Mouse (Mus musculus) ES-Bruce4 (cell line): ENCODE data around the gene Taok3. TPM values are rescaled to one million over a fixed set of nuclear protein-coding genes. Genes with fewer than 3 reads are reported as not detected.

Experiments
- H3K27ac ChIP-seq: 2 replicates; pipeline ENCODE4 v1.5.1; 2012; ENCODE audit warnings: low read length, inconsistent platforms; ENCODE audit not compliant: insufficient read depth
- H3K27me3 ChIP-seq: 2 replicates; pipeline ENCODE4 v1.6.1; 2012; ENCODE audit warnings: mild to moderate bottlenecking, low read length, inconsistent platforms; ENCODE audit not compliant: control insufficient read depth, poor library complexity, insufficient read depth, severe bottlenecking
- H3K36me3 ChIP-seq: 2 replicates; pipeline ENCODE4 v1.6.1; 2012; ENCODE audit warnings: inconsistent platforms, mild to moderate bottlenecking, low read length, moderate library complexity; ENCODE audit not compliant: control insufficient read depth, poor library complexity, insufficient read depth, severe bottlenecking
- H3K4me1 ChIP-seq: one replicate; pipeline ENCODE4 v1.8.1; 2011; ENCODE audit warnings: low read length; ENCODE audit not compliant: control insufficient read depth, insufficient read depth
- H3K4me3 ChIP-seq: 2 replicates; pipeline ENCODE4 v1.5.1; 2011; ENCODE audit warnings: low read depth, mild to moderate bottlenecking, low read length
- H3K9ac ChIP-seq: 2 replicates; pipeline ENCODE4 v1.6.1; 2012; ENCODE audit warnings: low read depth, mild to moderate bottlenecking, inconsistent platforms; ENCODE audit not compliant: poor library complexity, severe bottlenecking
- H3K9me3 ChIP-seq: replicated peaks from 2 replicates; pipeline ENCODE4 v1.6.1; 2012; ENCODE audit warnings: mild to moderate bottlenecking, low read length, inconsistent platforms; ENCODE audit not compliant: control insufficient read depth, poor library complexity, insufficient read depth, severe bottlenecking
- CTCF ChIP-seq: IDR thresholded peaks from one replicate; pipeline ENCODE4 v1.8.1; 2011; ENCODE audit warnings: low read depth, low read length
- EP300 ChIP-seq: IDR thresholded peaks from 2 replicates; pipeline ENCODE4 v1.6.1; 2011; ENCODE audit warnings: low read depth, low read length; ENCODE audit not compliant: insufficient read depth
- POLR2A ChIP-seq: IDR thresholded peaks from one replicate; pipeline ENCODE4 v1.8.1; 2011; ENCODE audit warnings: low read length; ENCODE audit not compliant: insufficient read depth
- polyA plus RNA-seq: library from polyadenylated mRNA; stranded (reverse); fragments of >200 nt; gene quantifications from 2 replicates; pipeline ENCODE4 v1.2.4, GENCODE M21; 2011; ENCODE audit warnings: low read depth; ENCODE audit not compliant: missing spikeins, insufficient read depth, insufficient read length

Taok3 gene
- polyA plus RNA-seq, 1 experiment = 27.3 TPM

GRCm38 (mm10) chr5:117118850-117119249 lies 1.1 kb upstream of the Taok3 start:
- TF ChIP-seq CTCF = no peak
- no peak for TF ChIP-seq EP300
- Histone ChIP-seq H3K27me3 (no peaks in the 10 kb centered on the region), H3K27ac (no peak overlapping the region), H3K4me3 (no peak overlapping the region), H3K9me3 (no peaks in the 10 kb centered on the region), H3K9ac (no peak overlapping the region), H3K4me1 (no peaks in the 10 kb centered on the region), H3K36me3 (no peaks in the 10 kb centered on the region)

GRCm38 (mm10) chr5:117120489-117121466 lies 849 bp downstream of the Taok3 start:
- Histone ChIP-seq H3K9me3 (no peaks in the 10 kb centered on the region), H3K27me3 (no peaks in the 10 kb centered on the region), H3K9ac (peak overlapping the region; percentile 67), H3K27ac (no peak overlapping the region), H3K4me1 (peaks cover 2% of the 10 kb centered on the region), H3K4me3 (peak overlapping the region; percentile 91), H3K36me3 (no peaks in the 10 kb centered on the region)
- no peak for TF ChIP-seq POLR2A
- no peak for TF ChIP-seq CTCF

GRCm38 (mm10) chr5:117121657-117122056 lies 1.7 kb downstream of the Taok3 start:
- Histone ChIP-seq H3K4me3 (no peak overlapping the region), H3K9ac (no peak overlapping the region), H3K4me1 (peaks cover 2% of the 10 kb centered on the region), H3K27me3 (no peaks in the 10 kb centered on the region), H3K9me3 (no peaks in the 10 kb centered on the region), H3K27ac (no peak overlapping the region), H3K36me3 (no peaks in the 10 kb centered on the region)
- TF ChIP-seq CTCF = no peak
- peak; percentile 57; the same call in 1 of the 2 replicates for TF ChIP-seq EP300
- no peak for TF ChIP-seq POLR2A

GRCm38 (mm10) chr5:117123102-117123501 lies 3.2 kb downstream of the Taok3 start:
- Histone ChIP-seq H3K4me3 (no peak overlapping the region), H3K9me3 (no peaks in the 10 kb centered on the region), H3K9ac (no peak overlapping the region), H3K36me3 (no peaks in the 10 kb centered on the region), H3K27me3 (no peaks in the 10 kb centered on the region), H3K4me1 (peaks cover 2% of the 10 kb centered on the region), H3K27ac (no peak overlapping the region)
- TF ChIP-seq CTCF = no peak
- no peak for TF ChIP-seq EP300
- TF ChIP-seq POLR2A = no peak

GRCm38 (mm10) chr5:117123840-117124239 lies 3.9 kb downstream of the Taok3 start:
- Histone ChIP-seq H3K27ac (no peak overlapping the region), H3K9me3 (no peaks in the 10 kb centered on the region), H3K27me3 (no peaks in the 10 kb centered on the region), H3K4me1 (peaks cover 2% of the 10 kb centered on the region), H3K36me3 (no peaks in the 10 kb centered on the region), H3K4me3 (no peak overlapping the region), H3K9ac (no peak overlapping the region)
- TF ChIP-seq EP300 (no peak), CTCF (no peak), POLR2A (no peak)

- peak overlapping the region; percentile 43 for H3K4me3 ChIP-seq
- no peak overlapping the region for H3K9ac ChIP-seq
- TF ChIP-seq POLR2A (no peak), EP300 (no peak)
Measured at GRCm38 (mm10) chr5:117125482-117126346, 5.8 kb downstream of the Taok3 start.

More at GRCm38 (mm10) chr5:117125482-117126346, 5.8 kb downstream of the Taok3 start:
- H3K27ac ChIP-seq = no peak overlapping the region
- H3K27me3 ChIP-seq = no peaks in the 10 kb centered on the region
- no peaks in the 10 kb centered on the region for H3K36me3 ChIP-seq
- H3K9me3 ChIP-seq = no peaks in the 10 kb centered on the region
- peaks cover 2% of the 10 kb centered on the region for H3K4me1 ChIP-seq
